Mouse (Mus musculus) right cerebral cortex, postnatal 25 days (tissue): ENCODE results near the gene Asic2.
A peak's percentile ranks its signal among the peaks of the same experiment; 100 is the strongest.

Experiments
- DNase-seq: peaks from one replicate; pipeline ENCODE4 v3.0.0; 2022

Gene Asic2

GRCm38 (mm10) chr11:81832381-81832780, 135.9 kb downstream of the Asic2 start:
- DNase-seq: no peak

GRCm38 (mm10) chr11:81816531-81816930, 151.7 kb downstream of the Asic2 start:
- no peak for DNase-seq

GRCm38 (mm10) chr11:81814816-81815215, 153.4 kb downstream of the Asic2 start:
- DNase-seq: no peak

- no peak for DNase-seq
These were observed 161.2 kb downstream of the Asic2 start for GRCm38 (mm10) chr11:81806905-81807659.

GRCm38 (mm10) chr11:81803544-81803943, 164.7 kb downstream of the Asic2 start:
- no peak for DNase-seq

- DNase-seq: no peak
These were observed 165.6 kb downstream of the Asic2 start for GRCm38 (mm10) chr11:81802614-81803013.

GRCm38 (mm10) chr11:81800899-81801298, 167.4 kb downstream of the Asic2 start:
- DNase-seq: peak; percentile 58

- DNase-seq: no peak
These were observed 174.7 kb downstream of the Asic2 start for GRCm38 (mm10) chr11:81793588-81793987.

GRCm38 (mm10) chr11:81791579-81791978, 176.7 kb downstream of the Asic2 start:
- no peak for DNase-seq

GRCm38 (mm10) chr11:81780596-81780995, 187.7 kb downstream of the Asic2 start:
- no peak for DNase-seq

- no peak for DNase-seq
These were observed 188.4 kb downstream of the Asic2 start for GRCm38 (mm10) chr11:81779881-81780280.

GRCm38 (mm10) chr11:81771195-81771895, 196.9 kb downstream of the Asic2 start:
- no peak for DNase-seq

- no peak for DNase-seq
These were observed 198.5 kb downstream of the Asic2 start for GRCm38 (mm10) chr11:81769691-81770260.

GRCm38 (mm10) chr11:81768305-81768704, 200.0 kb downstream of the Asic2 start:
- DNase-seq: no peak

- peak; percentile 21 for DNase-seq
These were observed 200.5 kb downstream of the Asic2 start for GRCm38 (mm10) chr11:81767781-81768180.

GRCm38 (mm10) chr11:81765288-81765687, 203.0 kb downstream of the Asic2 start:
- DNase-seq: no peak

- no peak for DNase-seq
These were observed 203.5 kb downstream of the Asic2 start for GRCm38 (mm10) chr11:81764778-81765177.

- no peak for DNase-seq
These were observed 211.0 kb downstream of the Asic2 start for GRCm38 (mm10) chr11:81757221-81757620.

- no peak for DNase-seq
These were observed 217.4 kb downstream of the Asic2 start for GRCm38 (mm10) chr11:81750876-81751275.

GRCm38 (mm10) chr11:81750016-81750415, 218.2 kb downstream of the Asic2 start:
- no peak for DNase-seq

GRCm38 (mm10) chr11:81738995-81739394, 229.3 kb downstream of the Asic2 start:
- DNase-seq: no peak

- DNase-seq: no peak
These were observed 230.5 kb downstream of the Asic2 start for GRCm38 (mm10) chr11:81737777-81738176.

- DNase-seq: no peak
These were observed 246.2 kb downstream of the Asic2 start for GRCm38 (mm10) chr11:81722071-81722470.

- no peak for DNase-seq
These were observed 253.5 kb downstream of the Asic2 start for GRCm38 (mm10) chr11:81714801-81715200.
